Mouse (Mus musculus): ENCODE data around the gene Rmnd1. TPM values are rescaled to one million over a fixed set of nuclear protein-coding genes. Genes with fewer than 3 reads are reported as not detected.

Rmnd1 gene
- polyA plus RNA-seq, 1 experiment from 2014 or later, result 47.4 TPM

- 90% methylated on average over 4 of the region's 4 CpGs for WGBS
- no peaks in the 10 kb centered on the region for H3K27me3 ChIP-seq
- H3K4me3 ChIP-seq, result no peak overlapping the region
- no peak overlapping the region for H3K4me2 ChIP-seq
- no peak overlapping the region for H3K9ac ChIP-seq
- peaks cover 26% of the 10 kb centered on the region for H3K36me3 ChIP-seq
- H3K9me3 ChIP-seq, result no peaks in the 10 kb centered on the region
- H3K27ac ChIP-seq, result no peak overlapping the region
- no peak for ATAC-seq (ENCODE audit: insufficient number of reproducible peaks, insufficient read depth, low FRiP score, low TSS enrichment, low read depth)
- H3K4me1 ChIP-seq, result 0 out of 2 replicates have a peak, but pooled peaks cover 4% of the 10 kb centered on the region
These were observed 57.5 kb downstream of the Rmnd1 start for GRCm38 (mm10) chr10:4374734-4375133.

- Histone ChIP-seq H3K4me2 (no peak overlapping the region), H3K4me3 (no peak overlapping the region), H3K27ac (no peak overlapping the region), H3K4me1 (0 out of 2 replicates have a peak, but pooled peaks cover 4% of the 10 kb centered on the region), H3K27me3 (no peaks in the 10 kb centered on the region), H3K36me3 (peaks cover 29% of the 10 kb centered on the region), H3K9ac (no peak overlapping the region), H3K9me3 (no peaks in the 10 kb centered on the region)
- 92% methylated on average over 7 of the region's 7 CpGs for WGBS
- ATAC-seq (ENCODE audit: insufficient number of reproducible peaks, insufficient read depth, low FRiP score, low TSS enrichment, low read depth), result no peak
These were observed 57.9 kb downstream of the Rmnd1 start for GRCm38 (mm10) chr10:4374239-4374638.

DNA sequence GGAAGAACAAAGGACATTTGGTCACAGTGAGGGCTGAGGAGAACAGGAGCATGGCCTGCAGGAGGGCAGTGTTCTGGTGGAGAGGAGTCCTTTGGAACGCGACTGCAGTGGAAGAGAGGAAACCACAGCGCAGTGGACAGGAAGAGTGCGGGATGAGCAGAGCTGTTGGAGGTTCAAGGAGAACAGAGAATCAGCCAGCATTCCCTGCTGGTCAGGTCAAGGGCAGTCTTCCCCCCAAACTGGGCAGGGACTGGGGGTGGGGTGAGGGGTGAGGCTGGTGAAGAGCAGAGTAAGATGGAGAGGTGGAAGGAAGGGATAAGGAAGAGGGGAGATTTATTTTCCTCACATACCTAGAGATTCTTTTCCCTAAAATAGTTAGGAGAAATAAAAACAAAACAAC, 58.6 kb downstream of the Rmnd1 start:
- H3K36me3 ChIP-seq, result peaks cover 36% of the 10 kb centered on the region
- H3K4me2 ChIP-seq, result no peak overlapping the region
- no peak overlapping the region for H3K9ac ChIP-seq
- no peaks in the 10 kb centered on the region for H3K9me3 ChIP-seq
- 0 out of 2 replicates have a peak, but pooled peaks cover 4% of the 10 kb centered on the region for H3K4me1 ChIP-seq
- H3K4me3 ChIP-seq, result no peak overlapping the region
- ATAC-seq (ENCODE audit: insufficient number of reproducible peaks, insufficient read depth, low FRiP score, low TSS enrichment, low read depth), result no peak
- H3K27me3 ChIP-seq, result no peaks in the 10 kb centered on the region
- H3K27ac ChIP-seq, result no peak overlapping the region
- WGBS, result 93% methylated on average over 4 of the region's 4 CpGs

DNA sequence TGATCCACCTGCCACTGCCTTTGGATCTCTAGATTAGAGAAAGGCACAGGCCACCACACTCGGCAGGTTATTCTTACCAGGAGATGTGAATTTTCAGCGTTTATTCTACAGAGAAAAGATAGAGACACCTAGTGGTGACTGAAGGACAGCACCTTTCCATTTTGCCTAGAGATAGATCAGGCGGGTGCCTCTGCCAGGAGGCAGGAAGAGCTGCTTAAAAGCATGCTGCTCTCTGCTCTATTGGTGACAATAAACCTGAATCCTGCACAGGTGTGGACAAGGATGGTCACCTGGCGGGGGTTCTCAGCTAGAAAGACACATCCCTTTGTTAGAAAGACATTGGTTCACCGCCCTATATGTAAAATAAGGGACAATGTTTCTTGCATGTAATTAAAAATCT, 60.2 kb downstream of the Rmnd1 start:
- H3K27me3 ChIP-seq, result no peaks in the 10 kb centered on the region
- H3K9ac ChIP-seq, result no peak overlapping the region
- H3K36me3 ChIP-seq, result peaks cover 50% of the 10 kb centered on the region
- no peak for ATAC-seq (ENCODE audit: insufficient number of reproducible peaks, insufficient read depth, low FRiP score, low TSS enrichment, low read depth)
- 52% methylated on average over 5 of the region's 5 CpGs for WGBS
- 0 out of 2 replicates have a peak, but pooled peaks cover 4% of the 10 kb centered on the region for H3K4me1 ChIP-seq
- no peaks in the 10 kb centered on the region for H3K9me3 ChIP-seq
- no peak overlapping the region for H3K4me2 ChIP-seq
- no peak overlapping the region for H3K27ac ChIP-seq
- no peak overlapping the region for H3K4me3 ChIP-seq

- Histone ChIP-seq H3K9ac (no peak overlapping the region), H3K4me3 (no peak overlapping the region), H3K36me3 (peaks cover 61% of the 10 kb centered on the region), H3K4me1 (no peaks in the 10 kb centered on the region), H3K27ac (no peak overlapping the region), H3K9me3 (no peaks in the 10 kb centered on the region), H3K4me2 (no peak overlapping the region), H3K27me3 (no peaks in the 10 kb centered on the region)
- no peak for ATAC-seq (ENCODE audit: insufficient number of reproducible peaks, insufficient read depth, low FRiP score, low TSS enrichment, low read depth)
- 92% methylated on average over 11 of the region's 11 CpGs for WGBS
These were observed 62.1 kb downstream of the Rmnd1 start for GRCm38 (mm10) chr10:4370105-4370504.

- H3K4me2 ChIP-seq, result no peak overlapping the region
- WGBS, result 91% methylated on average over 3 of the region's 3 CpGs
- H3K4me1 ChIP-seq, result no peaks in the 10 kb centered on the region
- no peak overlapping the region for H3K4me3 ChIP-seq
- H3K36me3 ChIP-seq, result peaks cover 34% of the 10 kb centered on the region
- no peaks in the 10 kb centered on the region for H3K27me3 ChIP-seq
- no peak overlapping the region for H3K9ac ChIP-seq
- no peak for ATAC-seq (ENCODE audit: insufficient number of reproducible peaks, insufficient read depth, low FRiP score, low TSS enrichment, low read depth)
- 0 out of 2 replicates have a peak, but pooled peaks cover 10% of the 10 kb centered on the region for H3K9me3 ChIP-seq
- no peak overlapping the region for H3K27ac ChIP-seq
These were observed 67.6 kb downstream of the Rmnd1 start for GRCm38 (mm10) chr10:4364618-4365017.

GRCm38 (mm10) chr10:4357435-4357834, 74.8 kb downstream of the Rmnd1 start:
- no peak for ATAC-seq (ENCODE audit: insufficient number of reproducible peaks, insufficient read depth, low FRiP score, low TSS enrichment, low read depth)
- 83% methylated on average over 10 of the region's 10 CpGs for WGBS
- Histone ChIP-seq H3K4me2 (no peak overlapping the region), H3K4me3 (no peak overlapping the region), H3K9ac (no peak overlapping the region), H3K4me1 (no peaks in the 10 kb centered on the region), H3K9me3 (0 out of 2 replicates have a peak, but pooled peaks cover under 1% of the 10 kb centered on the region), H3K27ac (no peak overlapping the region), H3K27me3 (no peaks in the 10 kb centered on the region), H3K36me3 (peaks cover 31% of the 10 kb centered on the region)

DNA sequence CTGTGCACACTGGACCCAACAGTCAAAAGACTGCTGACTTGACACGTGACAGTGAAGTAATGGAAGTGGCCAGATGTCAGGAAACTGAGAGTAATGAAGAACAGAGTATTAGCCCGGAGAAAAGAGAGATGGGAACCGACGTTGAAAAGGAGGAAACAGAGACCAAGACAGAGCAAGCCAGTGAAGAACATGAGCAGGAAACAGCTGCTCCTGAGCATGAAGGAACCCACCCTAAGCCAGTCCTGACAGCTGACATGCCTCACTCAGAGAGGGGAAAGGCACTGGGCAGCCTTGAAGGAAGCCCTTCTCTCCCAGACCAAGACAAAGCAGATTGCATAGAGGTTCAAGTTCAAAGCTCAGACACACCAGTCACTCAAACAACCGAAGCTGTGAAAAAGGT, 75.5 kb downstream of the Rmnd1 start:
- 65% methylated on average over 5 of the region's 5 CpGs for WGBS
- H3K4me2 ChIP-seq, result no peak overlapping the region
- no peaks in the 10 kb centered on the region for H3K9me3 ChIP-seq

DNA sequence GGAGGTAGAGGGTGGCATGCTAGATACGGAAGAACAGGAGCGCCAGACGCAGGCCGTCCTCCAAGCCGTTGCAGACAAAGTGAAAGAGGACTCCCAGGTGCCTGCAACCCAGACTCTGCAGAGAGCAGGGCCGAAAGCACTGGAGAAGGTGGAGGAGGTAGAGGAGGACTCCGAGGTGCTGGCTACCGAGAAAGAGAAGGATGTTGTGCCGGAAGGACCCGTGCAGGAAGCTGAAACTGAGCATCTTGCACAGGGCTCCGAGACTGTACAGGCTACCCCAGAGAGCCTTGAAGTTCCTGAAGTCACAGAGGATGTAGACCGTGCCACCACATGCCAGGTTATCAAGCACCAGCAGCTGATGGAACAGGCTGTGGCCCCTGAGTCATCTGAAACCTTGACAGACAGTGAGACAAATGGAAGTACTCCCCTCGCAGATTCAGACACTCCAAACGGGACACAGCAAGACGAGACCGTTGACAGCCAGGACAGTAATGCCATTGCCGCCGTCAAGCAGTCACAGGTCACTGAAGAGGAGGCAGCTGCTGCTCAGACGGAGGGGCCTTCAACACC, 76.2 kb downstream of the Rmnd1 start:
- H3K4me2 ChIP-seq, result no peak overlapping the region
- no peaks in the 10 kb centered on the region for H3K4me1 ChIP-seq
- H3K36me3 ChIP-seq, result peaks cover 31% of the 10 kb centered on the region
- no peaks in the 10 kb centered on the region for H3K27me3 ChIP-seq
- WGBS, result 88% methylated on average over 19 of the region's 19 CpGs
- no peak overlapping the region for H3K9ac ChIP-seq
- H3K9me3 ChIP-seq, result no peaks in the 10 kb centered on the region
- ATAC-seq (ENCODE audit: insufficient number of reproducible peaks, insufficient read depth, low FRiP score, low TSS enrichment, low read depth), result no peak
- no peak overlapping the region for H3K27ac ChIP-seq
- H3K4me3 ChIP-seq, result no peak overlapping the region

More for the DNA sequence above, 75.5 kb downstream of the Rmnd1 start:
- Histone ChIP-seq H3K4me1 (no peaks in the 10 kb centered on the region), H3K27me3 (no peaks in the 10 kb centered on the region), H3K9ac (no peak overlapping the region), H3K36me3 (peaks cover 31% of the 10 kb centered on the region), H3K4me3 (no peak overlapping the region), H3K27ac (no peak overlapping the region)
- ATAC-seq (ENCODE audit: insufficient number of reproducible peaks, insufficient read depth, low FRiP score, low TSS enrichment, low read depth), result no peak

GRCm38 (mm10) chr10:4354371-4355260, 77.6 kb downstream of the Rmnd1 start:
- Histone ChIP-seq H3K4me3 (no peak overlapping the region), H3K27ac (no peak overlapping the region), H3K36me3 (peaks cover 31% of the 10 kb centered on the region), H3K4me1 (no peaks in the 10 kb centered on the region), H3K9ac (no peak overlapping the region), H3K4me2 (no peak overlapping the region), H3K9me3 (no peaks in the 10 kb centered on the region), H3K27me3 (no peaks in the 10 kb centered on the region)
- WGBS, result 82% methylated on average over 38 of the region's 38 CpGs
- no peak for ATAC-seq (ENCODE audit: insufficient number of reproducible peaks, insufficient read depth, low FRiP score, low TSS enrichment, low read depth)
